Mouse (Mus musculus) cerebellum, adult 11-12 months (tissue): Measurements from ENCODE around the gene Dido1.

Experiments
- DNase-seq: peaks from one replicate; pipeline ENCODE4 v3.0.0; 2022

The Dido1 gene

DNA sequence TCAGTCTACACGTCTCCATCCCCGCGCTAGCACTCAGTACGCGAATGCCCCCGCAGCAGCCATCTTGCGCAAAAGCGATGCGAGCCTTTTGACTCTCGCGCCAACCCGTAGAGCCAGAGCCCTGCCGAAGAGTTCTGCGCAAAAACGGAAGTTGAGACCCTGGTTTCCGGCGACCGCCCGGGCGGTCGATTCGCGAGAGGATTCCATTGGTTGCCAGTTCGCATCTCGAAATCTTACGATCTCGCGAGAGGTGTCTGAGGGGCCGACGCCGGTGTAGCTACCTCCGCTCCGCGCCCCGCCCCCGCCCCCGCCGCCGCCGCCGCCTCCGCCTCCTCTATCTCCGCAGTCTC, at the start of gene Dido1, which contains the start of gene Gid8:
Dido1 (minus strand) TSS at position 77 of the 350 bp plus-strand sequence.
Gid8 (plus strand) TSS at position 195 of the 350 bp plus-strand sequence.
- DNase-seq = peak; percentile 95

DNA sequence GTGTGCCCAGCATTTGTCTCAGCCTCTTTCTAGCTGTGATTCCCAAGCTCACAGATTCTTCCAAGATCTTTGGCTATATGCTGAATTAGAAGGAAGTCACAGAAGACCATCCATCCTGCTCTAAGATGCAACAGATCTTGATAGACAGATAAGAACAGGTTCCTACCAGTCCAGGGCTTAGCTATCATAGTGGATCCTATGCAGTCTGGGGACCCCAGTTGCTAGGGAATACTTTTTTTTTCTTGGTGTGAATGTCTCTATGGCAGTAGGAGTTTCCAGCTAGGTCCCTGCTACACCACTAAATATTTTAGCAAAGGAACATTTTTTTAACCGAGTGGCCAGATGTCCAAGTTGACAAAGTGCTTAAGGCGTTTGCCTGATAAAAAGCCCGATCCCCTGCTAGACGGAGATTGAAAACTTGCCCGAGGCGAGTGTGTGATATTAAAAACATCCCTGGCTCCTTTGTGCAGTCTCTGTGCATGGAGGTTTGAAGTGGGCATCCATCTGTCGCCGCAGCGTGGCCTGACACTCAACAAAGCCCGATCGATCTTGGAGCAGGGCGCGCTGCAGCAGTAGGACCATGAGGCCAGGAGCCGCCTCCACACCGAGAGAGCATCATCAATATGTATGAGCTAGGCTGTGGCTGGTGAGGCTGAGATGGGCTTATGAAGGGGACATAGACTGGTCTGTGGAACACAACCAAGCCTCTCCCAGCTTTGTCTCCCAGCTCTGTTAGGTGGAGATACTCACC, 48.9 kb upstream of the Dido1 start:
- DNase-seq = no peak

DNA sequence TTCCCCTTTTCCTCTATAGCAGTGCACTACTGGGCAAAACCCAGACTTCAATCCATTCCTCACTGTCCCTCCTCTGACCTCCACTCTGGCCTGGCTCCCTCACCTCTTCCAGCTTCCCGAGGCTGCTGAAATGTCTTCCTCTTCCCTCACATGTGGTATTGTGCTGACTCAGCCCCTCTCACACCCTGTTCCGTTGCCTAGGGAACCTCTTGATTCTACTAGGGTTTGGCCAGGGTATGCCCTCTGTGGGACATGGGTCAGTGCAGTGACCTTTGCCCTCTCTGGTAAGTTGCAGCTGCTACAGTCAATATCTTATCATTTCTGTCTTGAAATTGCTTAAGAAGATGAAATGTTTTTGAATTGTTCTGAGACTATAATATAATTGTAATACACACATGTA, 47.0 kb upstream of the Dido1 start:
- no peak for DNase-seq

DNA sequence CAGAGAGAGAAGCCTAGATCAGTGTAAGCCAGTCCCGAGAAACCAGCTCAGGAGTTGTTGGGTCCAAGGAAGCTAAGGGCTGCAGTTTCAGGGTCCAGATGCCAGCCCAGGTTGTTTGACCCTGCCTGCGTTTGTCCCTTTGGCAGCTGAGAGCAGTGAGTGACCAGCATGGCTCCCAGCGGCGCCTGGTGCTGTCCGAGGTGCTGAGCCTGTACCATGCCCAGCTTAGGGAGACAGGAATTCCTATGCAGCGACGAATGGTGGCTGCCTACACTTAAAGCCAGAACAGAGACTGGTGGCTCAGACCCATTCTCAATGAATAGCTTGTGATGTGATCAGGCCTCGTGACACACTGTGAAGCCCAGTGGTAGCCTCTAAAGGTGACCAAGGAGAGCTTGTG, 46.1 kb upstream of the Dido1 start:
- no peak for DNase-seq

GRCm38 (mm10) chr2:180754976-180755688, 45.3 kb upstream of the Dido1 start:
- DNase-seq = no peak

GRCm38 (mm10) chr2:180748904-180749303, 39.1 kb upstream of the Dido1 start:
- DNase-seq = no peak

DNA sequence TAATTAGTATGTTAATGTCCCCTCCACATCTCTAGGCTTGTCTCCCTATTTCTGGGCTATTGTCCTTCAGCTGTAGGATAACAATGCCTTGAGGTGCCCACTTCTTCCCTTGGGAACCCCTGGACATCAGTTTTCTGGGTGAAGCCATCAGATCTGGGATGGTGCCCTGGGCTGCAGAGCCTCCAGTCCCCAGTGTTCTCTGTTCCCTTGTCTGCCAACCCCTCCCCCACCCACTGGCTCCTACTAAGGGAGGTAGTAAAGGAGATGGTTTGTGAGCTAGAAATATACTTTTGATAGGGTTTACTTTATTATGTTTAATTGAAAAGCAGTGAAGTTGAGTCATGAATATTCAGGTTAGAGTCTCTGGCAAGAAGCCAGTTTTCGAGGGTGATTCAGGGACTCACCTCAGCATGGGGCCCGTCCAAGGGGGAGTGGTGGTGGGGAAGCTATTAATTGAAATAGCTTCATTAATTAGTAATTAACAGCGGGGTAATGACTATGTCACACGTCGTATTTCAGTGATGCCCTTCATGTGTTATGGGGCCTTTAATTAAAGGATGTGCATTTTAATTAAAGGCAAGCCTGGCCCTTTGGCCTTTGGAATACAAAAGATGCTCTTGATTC, 36.9 kb upstream of the Dido1 start:
- no peak for DNase-seq

DNA sequence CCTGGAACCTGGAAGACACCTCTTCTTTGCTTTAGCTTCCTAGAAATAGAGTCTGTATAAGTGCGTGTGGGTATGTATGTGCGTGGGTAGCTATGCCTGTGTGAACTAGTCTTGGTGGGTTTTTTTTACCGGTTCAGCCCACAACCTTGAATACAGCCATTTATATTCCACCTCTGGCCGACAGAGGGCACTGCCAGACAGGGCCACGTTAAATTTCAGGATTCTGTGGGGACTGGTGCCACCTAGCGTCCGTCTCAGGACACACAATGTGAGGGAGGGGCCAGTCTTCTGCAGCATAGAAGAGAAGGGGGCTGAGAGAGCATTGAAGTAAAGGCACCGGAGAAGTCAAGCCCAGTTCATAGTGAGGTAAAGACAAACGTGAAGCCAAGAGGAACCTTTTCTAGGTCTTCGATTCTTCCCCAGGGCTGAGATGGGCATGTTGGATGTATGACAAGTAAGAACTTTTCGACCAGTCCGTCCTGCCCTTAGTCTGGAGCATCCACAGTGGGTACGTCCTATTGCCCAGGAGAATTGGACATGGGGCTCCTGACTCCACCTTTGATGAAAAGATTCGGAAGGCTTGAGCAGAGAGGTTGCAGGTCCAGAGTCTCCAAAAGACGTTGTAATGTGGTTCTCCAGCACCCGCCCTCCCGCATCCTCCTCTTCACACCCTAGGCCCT, 35.6 kb upstream of the Dido1 start:
- DNase-seq = peak; percentile 68

DNA sequence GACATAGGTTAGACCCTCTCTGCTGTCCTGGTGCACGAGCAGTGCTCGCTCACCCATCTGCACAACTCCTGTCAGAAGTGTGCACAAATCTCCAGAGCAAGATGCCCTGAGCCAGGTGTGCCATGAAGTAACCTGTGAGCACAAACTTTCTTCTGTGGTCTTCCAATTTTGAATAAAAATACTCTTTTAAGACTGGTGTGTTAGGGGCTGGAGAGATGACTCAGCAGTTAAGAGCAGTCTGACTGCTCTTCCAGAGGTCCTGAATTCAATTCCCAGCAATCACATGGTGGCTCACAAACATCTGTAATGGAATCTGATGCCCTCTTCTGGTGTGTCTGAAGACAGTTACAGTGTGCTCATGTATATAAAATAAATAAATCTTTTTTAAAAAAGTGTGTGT, 33.5 kb upstream of the Dido1 start:
- DNase-seq = no peak

DNA sequence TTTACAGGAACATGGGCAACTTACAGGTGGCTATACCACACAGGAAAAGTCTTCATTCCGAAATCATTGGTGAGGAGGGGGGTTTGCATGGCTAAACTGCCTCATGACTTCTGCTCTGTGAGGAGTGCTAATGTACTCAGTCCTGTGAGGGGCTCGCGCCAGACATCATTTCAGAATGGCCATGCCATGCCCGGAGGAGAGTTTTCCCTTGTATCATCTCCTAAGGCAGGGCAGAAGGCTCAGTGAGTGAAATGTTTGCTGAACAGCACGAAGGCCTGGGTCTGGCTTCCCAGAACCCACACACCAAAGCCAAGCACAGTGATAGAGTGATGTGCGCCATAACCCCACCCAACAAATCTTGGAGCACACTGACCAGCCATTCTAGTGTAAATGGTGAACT, 33.0 kb upstream of the Dido1 start:
- DNase-seq = no peak

DNA sequence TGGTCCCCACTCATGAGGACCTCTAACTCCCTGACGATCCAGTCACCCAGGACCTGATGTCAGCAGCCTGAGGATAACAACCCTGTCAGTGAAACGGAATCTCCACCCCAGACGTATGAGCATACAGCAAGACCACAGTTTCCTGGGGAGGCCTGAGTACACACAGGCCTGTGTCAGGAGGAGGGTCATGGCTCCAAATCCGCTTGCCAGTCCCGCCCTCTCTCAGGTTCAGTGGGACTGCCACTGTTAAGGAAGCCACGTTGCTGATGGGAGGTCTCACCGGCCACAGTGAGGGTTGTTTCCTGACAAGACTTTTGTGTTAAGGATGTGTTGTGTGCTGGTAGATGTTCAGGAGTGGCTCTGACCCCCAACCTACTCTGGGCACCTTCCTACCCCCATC, 31.6 kb upstream of the Dido1 start:
- DNase-seq = no peak

DNA sequence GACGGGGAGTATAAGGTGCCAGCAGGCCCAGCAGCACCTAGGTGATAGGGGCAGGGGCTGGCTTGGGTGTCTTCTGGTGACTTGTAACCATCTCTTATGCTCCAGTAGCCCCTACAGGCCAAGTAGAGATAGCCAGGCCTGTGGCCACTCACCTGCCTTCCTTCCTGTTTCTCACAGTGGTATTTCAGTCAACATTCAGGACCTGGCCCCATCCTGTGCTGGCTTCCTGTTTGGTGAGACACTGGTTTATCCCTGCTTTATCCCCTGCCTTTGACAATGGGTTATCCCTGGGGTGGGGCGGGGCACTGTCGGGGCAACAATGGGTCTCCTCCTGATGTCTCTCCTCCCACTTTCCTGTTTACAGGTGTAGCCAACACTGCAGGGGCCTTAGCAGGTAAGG, 30.6 kb upstream of the Dido1 start:
- DNase-seq = no peak

GRCm38 (mm10) chr2:180737984-180738383, 28.2 kb upstream of the Dido1 start:
- no peak for DNase-seq

GRCm38 (mm10) chr2:180735232-180735631, 25.4 kb upstream of the Dido1 start:
- no peak for DNase-seq

- no peak for DNase-seq
These were observed 22.2 kb upstream of the Dido1 start for GRCm38 (mm10) chr2:180731984-180732383.

GRCm38 (mm10) chr2:180731036-180731435, 21.2 kb upstream of the Dido1 start:
- DNase-seq = no peak

- no peak for DNase-seq
These were observed 17.8 kb upstream of the Dido1 start for GRCm38 (mm10) chr2:180727613-180728021.

DNA sequence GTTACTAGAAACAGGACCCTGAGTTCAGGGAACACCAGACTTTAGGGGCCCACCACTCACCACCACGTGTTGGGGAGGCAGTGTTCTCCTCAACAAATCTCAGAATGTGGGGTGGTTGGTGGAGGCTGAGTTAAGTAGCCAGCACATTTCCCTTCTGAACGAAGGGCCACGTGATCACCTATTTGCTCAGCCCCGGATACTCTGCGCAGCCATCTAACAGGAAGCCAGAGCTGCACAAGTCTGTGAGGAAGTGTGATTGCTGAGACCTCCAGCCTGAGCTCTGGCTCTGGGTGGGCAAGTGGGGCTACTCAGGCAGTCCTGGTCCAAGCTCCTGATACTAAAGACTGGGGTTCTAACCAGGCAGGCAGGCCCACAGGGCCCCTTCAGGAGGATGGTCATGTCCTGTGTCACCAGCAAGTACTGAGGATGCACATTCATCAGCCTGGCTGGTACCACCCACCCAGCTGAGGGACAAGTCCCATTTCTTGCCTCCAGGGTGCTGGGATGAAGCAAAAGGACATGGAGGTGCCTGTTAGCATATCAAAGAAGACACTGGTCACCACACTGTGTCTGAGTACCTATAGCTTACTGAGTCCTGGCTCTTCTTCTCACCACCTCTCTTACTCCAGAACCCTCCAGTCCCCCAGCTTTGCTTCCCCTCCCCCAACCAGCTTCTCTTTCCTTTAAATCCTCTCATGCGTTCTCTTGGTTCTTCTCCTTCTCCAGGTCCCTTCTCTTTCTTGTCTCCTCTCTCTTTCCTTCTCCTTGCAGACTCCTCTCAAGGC, 17.1 kb upstream of the Dido1 start:
- no peak for DNase-seq

DNA sequence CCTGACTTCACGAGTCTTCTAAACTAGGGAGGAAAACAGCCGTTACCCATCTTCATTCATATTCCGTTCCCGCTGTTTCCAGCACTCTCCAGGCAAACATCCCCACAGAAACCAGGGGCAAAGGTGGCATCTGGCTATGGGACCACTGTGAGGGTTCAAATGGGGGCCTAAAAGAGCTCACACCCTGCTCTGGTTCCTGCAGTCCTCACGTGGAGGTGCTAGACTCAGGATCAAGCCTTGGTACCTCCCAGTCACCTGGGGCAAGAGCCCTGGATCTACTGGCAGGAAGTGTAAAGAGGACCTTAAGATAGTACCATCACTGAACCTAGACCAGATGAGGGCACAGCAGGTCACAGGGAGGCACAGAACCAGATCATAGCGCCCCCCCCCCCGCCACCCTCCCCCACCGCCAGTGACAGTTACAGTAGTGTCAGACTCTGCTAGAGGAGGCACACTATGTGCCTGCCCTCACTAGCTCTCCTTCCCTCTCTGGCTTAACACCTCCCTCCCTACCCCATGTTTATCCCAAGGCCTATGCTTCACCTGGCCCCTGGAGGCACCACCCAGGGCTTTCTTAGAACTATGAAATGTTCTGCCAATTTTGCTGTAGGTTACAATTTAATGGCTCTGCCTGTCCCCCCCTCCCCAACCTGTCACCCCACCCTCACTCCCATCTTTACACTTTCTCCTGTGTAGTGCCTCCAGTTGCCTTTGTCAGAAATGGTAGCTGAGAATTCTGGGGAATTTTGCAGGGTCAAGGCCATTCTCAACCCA, 16.2 kb upstream of the Dido1 start:
- DNase-seq = no peak

DNA sequence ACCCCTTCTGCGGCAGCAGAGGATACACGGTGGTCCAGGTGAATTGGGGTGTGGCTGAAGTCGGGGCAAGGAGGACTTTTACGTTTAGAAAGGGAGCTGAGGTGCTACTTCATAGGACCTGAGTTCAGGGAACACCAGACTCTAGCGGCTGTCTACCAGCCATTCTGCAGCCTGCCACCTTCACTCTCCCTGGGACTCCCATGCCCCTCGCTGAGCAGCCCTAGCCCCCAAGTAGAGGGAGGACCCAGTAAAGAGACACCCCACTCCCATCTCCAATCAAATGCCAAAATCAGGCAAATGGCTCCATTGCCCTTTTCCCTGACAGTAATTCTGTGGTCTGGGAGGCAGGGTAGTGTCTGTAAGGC, 15.6 kb upstream of the Dido1 start:
- DNase-seq = no peak

- no peak for DNase-seq
These were observed 15.0 kb upstream of the Dido1 start, which contains the start of gene Slc17a9 for GRCm38 (mm10) chr2:180724585-180725413. Slc17a9 (plus strand) TSS chr2:180725263.
